Mouse (Mus musculus): ENCODE results near the gene Pfn3. TPM values are rescaled to one million over a fixed set of nuclear protein-coding genes. Genes with fewer than 3 reads are reported as not detected.
A peak's percentile ranks its signal among the peaks of the same experiment; 100 is the strongest.
"Not testable (repeated sequence)": the region's sequence is repeated elsewhere in the genome, so short reads cannot be mapped to it uniquely, and the experiment has no call there.

Pfn3 gene
- polyA plus RNA-seq, 1 experiment: not detected

DNA sequence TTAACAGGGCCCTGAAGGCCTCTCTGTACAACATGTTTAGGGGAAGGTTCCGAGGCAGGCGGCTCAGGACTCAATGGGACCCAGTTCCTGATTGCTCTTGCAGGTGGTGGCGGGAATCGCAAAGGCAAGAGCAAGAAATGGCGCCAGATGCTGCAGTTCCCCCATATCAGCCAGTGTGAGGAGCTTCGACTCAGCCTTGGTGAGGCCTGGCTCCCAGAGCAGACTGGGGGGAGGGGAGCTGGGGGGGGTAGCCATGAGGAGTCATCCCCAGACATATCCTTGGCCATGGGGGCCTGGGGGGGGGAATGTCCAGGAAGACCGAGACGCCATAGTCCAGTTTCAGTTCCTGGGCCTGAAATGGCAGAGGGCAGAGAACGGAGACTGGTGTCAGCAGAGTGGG, 34.2 kb upstream of the Pfn3 start:
- H3K4me1 ChIP-seq (ENCODE audit: control insufficient read depth): peaks cover 55% of the 10 kb centered on the region
- no peak overlapping the region for H3K4me3 ChIP-seq (replicated peaks)

GRCm38 (mm10) chr13:55448131-55448530, 33.1 kb upstream of the Pfn3 start:
- no peak overlapping the region for H3K4me3 ChIP-seq (replicated peaks)
- H3K9me3 ChIP-seq (ENCODE audit: control insufficient read depth, low read length): no peaks in the 10 kb centered on the region
- peaks cover 66% of the 10 kb centered on the region for H3K36me3 ChIP-seq (ENCODE audit: control insufficient read depth)
- peaks cover 62% of the 10 kb centered on the region for H3K4me1 ChIP-seq (ENCODE audit: control insufficient read depth)
- peaks cover 3% of the 10 kb centered on the region for H3K27me3 ChIP-seq (ENCODE audit: control insufficient read depth)
- no peak for TF ChIP-seq GATA1 (IDR thresholded peaks at IDR 0.05; ENCODE audit: low read length)
- TF ChIP-seq TAL1 (IDR thresholded peaks at IDR 0.05; ENCODE audit: low read length): no peak

More for the DNA sequence above, 34.2 kb upstream of the Pfn3 start:
- no peak for TF ChIP-seq GATA1 (IDR thresholded peaks at IDR 0.05; ENCODE audit: low read length)
- no peak for TF ChIP-seq TAL1 (IDR thresholded peaks at IDR 0.05; ENCODE audit: low read length)
- no peaks in the 10 kb centered on the region for H3K9me3 ChIP-seq (ENCODE audit: control insufficient read depth, low read length)
- H3K27me3 ChIP-seq (ENCODE audit: control insufficient read depth): no peaks in the 10 kb centered on the region
- peaks cover 76% of the 10 kb centered on the region for H3K36me3 ChIP-seq (ENCODE audit: control insufficient read depth)

GRCm38 (mm10) chr13:55447543-55447943, 32.5 kb upstream of the Pfn3 start:
- TF ChIP-seq GATA1 (IDR thresholded peaks at IDR 0.05; ENCODE audit: low read length): no peak
- TF ChIP-seq TAL1 (IDR thresholded peaks at IDR 0.05; ENCODE audit: low read length): no peak
- H3K4me3 ChIP-seq (replicated peaks): peak overlapping the region; percentile 97
- peaks cover 60% of the 10 kb centered on the region for H3K36me3 ChIP-seq (ENCODE audit: control insufficient read depth)
- peaks cover 5% of the 10 kb centered on the region for H3K27me3 ChIP-seq (ENCODE audit: control insufficient read depth)
- peaks cover 62% of the 10 kb centered on the region for H3K4me1 ChIP-seq (ENCODE audit: control insufficient read depth)
- no peaks in the 10 kb centered on the region for H3K9me3 ChIP-seq (ENCODE audit: control insufficient read depth, low read length)

DNA sequence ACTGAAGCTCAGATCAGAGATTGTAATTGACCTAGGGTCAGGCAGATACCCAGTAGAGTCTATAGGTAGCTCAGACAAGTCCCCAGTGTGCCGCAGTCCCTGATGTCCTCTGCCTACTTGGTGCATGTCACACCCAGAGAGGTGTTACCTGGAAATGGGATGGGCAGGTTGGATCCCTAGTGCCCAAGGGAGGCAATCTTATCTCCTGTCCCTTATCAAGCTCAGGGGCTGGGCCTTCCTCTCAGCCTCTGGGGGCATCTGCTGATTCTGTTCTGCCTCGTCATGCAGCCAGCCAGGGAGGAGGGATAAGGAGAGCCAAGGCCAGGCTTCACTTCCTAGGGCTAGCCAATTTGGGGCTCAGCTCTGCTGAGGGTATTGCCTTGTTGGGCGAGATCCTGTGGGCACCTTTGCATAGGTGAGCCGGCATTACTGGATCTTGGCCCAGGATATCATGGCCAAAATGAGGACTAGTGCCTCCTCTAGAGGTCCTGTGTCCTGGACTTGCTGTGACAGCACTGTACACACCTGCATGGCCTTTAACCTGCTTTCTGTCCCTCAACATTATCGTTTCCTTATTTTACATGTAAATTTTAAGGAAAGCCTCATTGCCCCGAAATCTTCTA, 31.6 kb upstream of the Pfn3 start:
- peaks cover 62% of the 10 kb centered on the region for H3K4me1 ChIP-seq (ENCODE audit: control insufficient read depth)

GRCm38 (mm10) chr13:55445361-55446091, 30.5 kb upstream of the Pfn3 start:
- H3K9me3 ChIP-seq (ENCODE audit: control insufficient read depth, low read length): no peaks in the 10 kb centered on the region
- H3K4me3 ChIP-seq (replicated peaks): peak overlapping the region; percentile 97
- no peak for TF ChIP-seq GATA1 (IDR thresholded peaks at IDR 0.05; ENCODE audit: low read length)
- no peak for TF ChIP-seq TAL1 (IDR thresholded peaks at IDR 0.05; ENCODE audit: low read length)
- peaks cover 5% of the 10 kb centered on the region for H3K27me3 ChIP-seq (ENCODE audit: control insufficient read depth)
- H3K4me1 ChIP-seq (ENCODE audit: control insufficient read depth): peaks cover 62% of the 10 kb centered on the region
- H3K36me3 ChIP-seq (ENCODE audit: control insufficient read depth): peaks cover 40% of the 10 kb centered on the region

More for the DNA sequence above, 31.6 kb upstream of the Pfn3 start:
- Histone ChIP-seq H3K36me3 (ENCODE audit: control insufficient read depth) (peaks cover 50% of the 10 kb centered on the region), H3K9me3 (ENCODE audit: control insufficient read depth, low read length) (no peaks in the 10 kb centered on the region), H3K27me3 (ENCODE audit: control insufficient read depth) (peaks cover 5% of the 10 kb centered on the region), H3K4me3 (replicated peaks) (peak overlapping the region; percentile 97)
- peak; percentile 50; the same call in 2 of the 3 replicates for TF ChIP-seq TAL1 (IDR thresholded peaks at IDR 0.05; ENCODE audit: low read length)
- peak; percentile 98 for TF ChIP-seq GATA1 (IDR thresholded peaks at IDR 0.05; ENCODE audit: low read length)

GRCm38 (mm10) chr13:55444937-55445315, 29.9 kb upstream of the Pfn3 start, which contains the start of gene Grk6:
TSS of gene Grk6 (plus strand) at chr13:55445072.
- no peaks in the 10 kb centered on the region for H3K9me3 ChIP-seq (ENCODE audit: control insufficient read depth, low read length)
- H3K4me3 ChIP-seq (replicated peaks): peak within 1 kb of the TSS; percentile 97
- H3K4me1 ChIP-seq (ENCODE audit: control insufficient read depth): peaks cover 58% of the 10 kb centered on the region
- TF ChIP-seq GATA1 (IDR thresholded peaks at IDR 0.05; ENCODE audit: low read length): no peak
- no peak for TF ChIP-seq TAL1 (IDR thresholded peaks at IDR 0.05; ENCODE audit: low read length)
- peaks cover 5% of the 10 kb centered on the region for H3K27me3 ChIP-seq (ENCODE audit: control insufficient read depth)
- H3K36me3 ChIP-seq (ENCODE audit: control insufficient read depth): peaks cover 34% of the 10 kb centered on the region

- TF ChIP-seq TAL1 (IDR thresholded peaks at IDR 0.05; ENCODE audit: low read length) (no peak), GATA1 (IDR thresholded peaks at IDR 0.05; ENCODE audit: low read length) (no peak)
- H3K27me3 ChIP-seq (ENCODE audit: control insufficient read depth): peaks cover 5% of the 10 kb centered on the region
- peaks cover 28% of the 10 kb centered on the region for H3K36me3 ChIP-seq (ENCODE audit: control insufficient read depth)
- no peaks in the 10 kb centered on the region for H3K9me3 ChIP-seq (ENCODE audit: control insufficient read depth, low read length)
- H3K4me3 ChIP-seq (replicated peaks): peak overlapping the region; percentile 97
- H3K4me1 ChIP-seq (ENCODE audit: control insufficient read depth): peaks cover 53% of the 10 kb centered on the region
Measured at GRCm38 (mm10) chr13:55444286-55444936, 29.4 kb upstream of the Pfn3 start.

DNA sequence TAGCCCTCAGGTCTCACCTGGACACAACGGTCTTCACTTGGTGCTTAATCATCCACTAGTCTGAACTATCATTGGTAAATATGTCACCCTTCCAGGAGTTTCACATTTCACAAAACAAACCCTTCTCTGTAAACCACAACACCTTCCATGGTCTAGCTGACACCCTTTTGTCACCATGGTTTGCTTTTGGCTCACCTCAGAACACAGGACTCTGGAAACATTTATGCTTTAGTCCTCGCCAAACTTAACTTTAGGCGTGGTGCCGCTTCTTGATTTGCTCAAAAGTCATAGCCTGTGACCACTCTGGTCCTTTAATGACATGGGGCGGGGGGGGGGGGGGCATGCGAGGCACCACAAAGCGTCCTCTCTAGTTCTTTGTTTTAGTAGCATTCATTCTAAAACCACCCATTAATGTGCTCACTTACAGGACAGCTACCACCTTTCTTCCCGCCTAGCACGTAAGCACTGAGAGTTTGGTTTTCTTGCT, 28.8 kb upstream of the Pfn3 start:
- peaks cover 47% of the 10 kb centered on the region for H3K4me1 ChIP-seq (ENCODE audit: control insufficient read depth)
- H3K9me3 ChIP-seq (ENCODE audit: control insufficient read depth, low read length): no peaks in the 10 kb centered on the region
- H3K36me3 ChIP-seq (ENCODE audit: control insufficient read depth): peaks cover 23% of the 10 kb centered on the region
- TF ChIP-seq TAL1 (IDR thresholded peaks at IDR 0.05; ENCODE audit: low read length) (no peak), GATA1 (IDR thresholded peaks at IDR 0.05; ENCODE audit: low read length) (no peak)
- H3K4me3 ChIP-seq (replicated peaks): peak overlapping the region; percentile 97
- H3K27me3 ChIP-seq (ENCODE audit: control insufficient read depth): peaks cover 8% of the 10 kb centered on the region

DNA sequence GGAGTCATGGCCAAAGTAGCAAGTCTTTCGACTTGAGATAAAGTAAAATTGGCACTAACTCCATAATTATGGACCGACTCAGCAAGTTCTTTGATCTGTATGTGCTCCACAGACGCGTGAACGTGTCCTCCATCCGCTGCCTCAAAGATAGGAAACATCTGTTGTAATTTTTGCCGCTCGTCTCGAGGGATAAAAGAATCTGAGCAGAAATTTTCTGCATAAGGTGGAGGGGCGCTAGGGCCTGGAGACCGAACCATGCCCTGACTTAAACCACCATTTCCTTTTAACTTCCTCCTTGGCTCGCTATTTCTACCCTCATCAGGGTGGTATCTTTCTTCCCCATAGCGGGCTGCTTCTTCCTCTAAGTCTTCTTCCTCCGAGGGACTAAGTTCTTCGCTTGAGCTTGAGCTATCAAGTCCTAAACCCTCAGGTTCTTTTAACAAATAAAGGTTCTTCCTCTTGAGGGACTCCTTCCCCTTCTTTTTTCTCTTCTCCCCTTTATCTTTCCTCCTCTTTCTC, 22.1 kb upstream of the Pfn3 start:
- not testable (repeated sequence) for H3K4me3 ChIP-seq (replicated peaks); H3K4me1 ChIP-seq (ENCODE audit: control insufficient read depth); H3K36me3 ChIP-seq (ENCODE audit: control insufficient read depth); H3K27me3 ChIP-seq (ENCODE audit: control insufficient read depth)
- peaks cover 11% of the 10 kb centered on the region for H3K9me3 ChIP-seq (ENCODE audit: control insufficient read depth, low read length)
